Mouse (Mus musculus) ES-Bruce4 (cell line): Measurements from ENCODE around the gene Ccdc97. TPM values are rescaled to one million over a fixed set of nuclear protein-coding genes. Genes with fewer than 3 reads are reported as not detected.

Source experiments
- H3K27ac ChIP-seq: 2 replicates; pipeline ENCODE4 v1.5.1; 2012; ENCODE audit warnings: low read length, inconsistent platforms; ENCODE audit not compliant: insufficient read depth
- H3K27me3 ChIP-seq: 2 replicates; pipeline ENCODE4 v1.6.1; 2012; ENCODE audit warnings: mild to moderate bottlenecking, low read length, inconsistent platforms; ENCODE audit not compliant: control insufficient read depth, poor library complexity, insufficient read depth, severe bottlenecking
- H3K36me3 ChIP-seq: 2 replicates; pipeline ENCODE4 v1.6.1; 2012; ENCODE audit warnings: inconsistent platforms, mild to moderate bottlenecking, low read length, moderate library complexity; ENCODE audit not compliant: control insufficient read depth, poor library complexity, insufficient read depth, severe bottlenecking
- H3K4me1 ChIP-seq: one replicate; pipeline ENCODE4 v1.8.1; 2011; ENCODE audit warnings: low read length; ENCODE audit not compliant: control insufficient read depth, insufficient read depth
- H3K4me3 ChIP-seq: 2 replicates; pipeline ENCODE4 v1.5.1; 2011; ENCODE audit warnings: low read depth, mild to moderate bottlenecking, low read length
- H3K9ac ChIP-seq: 2 replicates; pipeline ENCODE4 v1.6.1; 2012; ENCODE audit warnings: low read depth, mild to moderate bottlenecking, inconsistent platforms; ENCODE audit not compliant: poor library complexity, severe bottlenecking
- H3K9me3 ChIP-seq: replicated peaks from 2 replicates; pipeline ENCODE4 v1.6.1; 2012; ENCODE audit warnings: mild to moderate bottlenecking, low read length, inconsistent platforms; ENCODE audit not compliant: control insufficient read depth, poor library complexity, insufficient read depth, severe bottlenecking
- CTCF ChIP-seq: IDR thresholded peaks from one replicate; pipeline ENCODE4 v1.8.1; 2011; ENCODE audit warnings: low read depth, low read length
- EP300 ChIP-seq: IDR thresholded peaks from 2 replicates; pipeline ENCODE4 v1.6.1; 2011; ENCODE audit warnings: low read depth, low read length; ENCODE audit not compliant: insufficient read depth
- POLR2A ChIP-seq: IDR thresholded peaks from one replicate; pipeline ENCODE4 v1.8.1; 2011; ENCODE audit warnings: low read length; ENCODE audit not compliant: insufficient read depth
- polyA plus RNA-seq: library from polyadenylated mRNA; stranded (reverse); fragments of >200 nt; gene quantifications from 2 replicates; pipeline ENCODE4 v1.2.4, GENCODE M21; 2011; ENCODE audit warnings: low read depth; ENCODE audit not compliant: missing spikeins, insufficient read depth, insufficient read length

The Ccdc97 gene
- polyA plus RNA-seq, 1 experiment = 46.9 TPM

DNA sequence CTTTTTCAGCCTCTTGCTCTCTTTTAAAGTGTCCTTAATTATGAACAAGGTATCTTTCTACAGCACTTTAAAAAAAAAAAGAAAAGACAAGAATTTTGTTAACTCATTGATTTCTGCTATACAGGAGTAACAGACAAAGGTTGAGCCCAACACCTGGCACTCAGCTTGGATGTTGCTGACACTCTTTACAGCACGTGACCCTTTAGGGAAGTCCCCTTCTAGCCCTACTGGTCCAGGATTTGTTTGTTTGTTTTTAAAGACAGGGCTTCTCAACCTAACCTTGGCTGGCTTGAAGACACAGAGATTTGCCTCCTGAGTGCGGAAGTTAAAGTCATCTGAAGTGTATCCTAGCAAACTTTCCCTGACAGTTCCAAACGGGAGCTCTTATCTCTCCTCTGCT, 28.0 kb upstream of the Ccdc97 start:
- H3K9ac ChIP-seq = no peak overlapping the region
- no peak overlapping the region for H3K27ac ChIP-seq
- peaks cover 88% of the 10 kb centered on the region for H3K36me3 ChIP-seq
- no peak overlapping the region for H3K4me3 ChIP-seq
- H3K9me3 ChIP-seq = no peaks in the 10 kb centered on the region
- no peaks in the 10 kb centered on the region for H3K27me3 ChIP-seq
- TF ChIP-seq CTCF (no peak), POLR2A (no peak), EP300 (no peak)
- H3K4me1 ChIP-seq = no peaks in the 10 kb centered on the region

DNA sequence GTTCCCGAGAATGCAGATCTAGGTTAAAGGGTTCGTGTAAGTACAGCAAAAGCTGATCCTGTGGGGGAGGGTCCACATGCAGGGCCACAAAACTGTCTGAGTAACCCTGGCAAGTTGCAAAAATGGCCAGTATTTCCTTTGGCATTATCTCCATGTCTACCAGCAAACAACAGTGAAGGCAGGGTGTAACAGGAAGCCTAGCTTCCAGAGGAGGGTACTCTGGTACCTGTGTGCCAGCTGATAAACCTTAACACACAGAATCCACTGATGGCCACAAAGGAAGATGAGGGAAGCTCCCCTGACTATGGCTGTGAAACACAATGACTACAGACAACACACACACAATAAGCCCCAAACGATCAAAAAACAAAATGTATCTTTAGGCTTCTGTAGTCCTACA, 19.4 kb upstream of the Ccdc97 start:
- Histone ChIP-seq H3K4me3 (no peak overlapping the region), H3K27ac (no peak overlapping the region), H3K9ac (no peak overlapping the region), H3K9me3 (no peaks in the 10 kb centered on the region), H3K36me3 (peaks cover 85% of the 10 kb centered on the region), H3K27me3 (no peaks in the 10 kb centered on the region), H3K4me1 (no peaks in the 10 kb centered on the region)
- TF ChIP-seq POLR2A (no peak), CTCF (no peak), EP300 (no peak)

- TF ChIP-seq EP300 (no peak), CTCF (peak; percentile 28), POLR2A (no peak)
- no peaks in the 10 kb centered on the region for H3K9me3 ChIP-seq
- no peak overlapping the region for H3K9ac ChIP-seq
- no peak overlapping the region for H3K27ac ChIP-seq
- H3K4me3 ChIP-seq = no peak overlapping the region
- H3K4me1 ChIP-seq = no peaks in the 10 kb centered on the region
- no peaks in the 10 kb centered on the region for H3K27me3 ChIP-seq
- H3K36me3 ChIP-seq = peaks cover 86% of the 10 kb centered on the region
These were observed 18.0 kb upstream of the Ccdc97 start for GRCm38 (mm10) chr7:25736920-25737319.

DNA sequence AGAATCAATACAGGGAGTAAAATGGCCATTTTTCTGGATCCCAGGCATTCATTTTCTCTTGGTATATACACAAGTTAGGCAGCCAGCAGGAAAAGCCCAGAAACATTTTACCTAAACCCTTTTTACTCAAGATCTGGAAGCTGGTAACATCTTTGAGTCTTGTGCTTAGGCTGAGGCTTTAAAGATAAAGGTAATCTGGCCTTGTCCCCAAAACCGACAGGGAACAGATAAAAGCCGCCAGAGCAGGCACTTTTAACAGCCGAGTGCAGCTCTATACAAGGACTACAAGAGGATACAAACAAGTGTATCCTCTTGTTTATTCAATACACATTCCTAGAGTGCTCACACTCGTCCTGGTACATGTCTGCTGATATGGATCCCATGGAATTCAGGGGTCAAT, 16.1 kb upstream of the Ccdc97 start:
- H3K27me3 ChIP-seq = no peaks in the 10 kb centered on the region
- no peak overlapping the region for H3K9ac ChIP-seq
- no peak for TF ChIP-seq POLR2A
- no peak for TF ChIP-seq EP300
- TF ChIP-seq CTCF = no peak
- H3K9me3 ChIP-seq = no peaks in the 10 kb centered on the region
- H3K27ac ChIP-seq = no peak overlapping the region
- H3K4me1 ChIP-seq = no peaks in the 10 kb centered on the region
- H3K4me3 ChIP-seq = no peak overlapping the region
- peaks cover 86% of the 10 kb centered on the region for H3K36me3 ChIP-seq

GRCm38 (mm10) chr7:25731294-25732055, 12.6 kb upstream of the Ccdc97 start:
- H3K9ac ChIP-seq = no peak overlapping the region
- no peak for TF ChIP-seq EP300
- no peak for TF ChIP-seq POLR2A
- TF ChIP-seq CTCF = no peak
- no peak overlapping the region for H3K27ac ChIP-seq
- H3K4me1 ChIP-seq = no peaks in the 10 kb centered on the region
- H3K9me3 ChIP-seq = no peaks in the 10 kb centered on the region
- H3K36me3 ChIP-seq = peaks cover 90% of the 10 kb centered on the region
- H3K4me3 ChIP-seq = no peak overlapping the region
- no peaks in the 10 kb centered on the region for H3K27me3 ChIP-seq

DNA sequence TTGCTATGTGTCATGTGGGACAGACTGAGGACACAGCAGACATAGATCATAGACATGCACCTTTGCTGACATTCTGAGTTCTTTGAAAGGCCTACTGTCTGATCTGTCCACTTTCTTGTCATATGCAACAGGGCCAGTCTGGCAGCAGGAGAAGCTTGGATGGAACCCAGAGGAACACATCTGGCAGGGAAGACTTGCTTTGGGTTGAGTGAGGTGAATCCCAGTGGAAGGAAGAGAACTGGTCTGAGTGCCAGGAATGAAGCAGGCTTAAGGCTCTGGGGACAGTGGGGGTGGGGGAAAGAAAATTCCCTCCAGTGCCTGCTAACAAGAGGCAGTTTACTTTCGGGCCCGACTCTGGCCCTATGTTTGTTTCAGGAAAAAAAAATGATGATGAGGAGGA, 11.0 kb upstream of the Ccdc97 start:
- Histone ChIP-seq H3K27me3 (no peaks in the 10 kb centered on the region), H3K27ac (no peak overlapping the region), H3K4me3 (no peak overlapping the region), H3K9me3 (no peaks in the 10 kb centered on the region), H3K9ac (no peak overlapping the region), H3K4me1 (no peaks in the 10 kb centered on the region), H3K36me3 (peaks cover 96% of the 10 kb centered on the region)
- TF ChIP-seq POLR2A (no peak), EP300 (no peak), CTCF (no peak)
